Mouse (Mus musculus) MEL (cell line): ENCODE results near the gene Dars. TPM values are rescaled to one million over a fixed set of nuclear protein-coding genes. Genes with fewer than 3 reads are reported as not detected.
A peak's percentile ranks its signal among the peaks of the same experiment; 100 is the strongest.

Experiments
- DNase-seq: peaks from one replicate; pipeline ENCODE4 v3.0.0; 2011; ENCODE audit warnings: low read depth, low spot score
- H3K27ac ChIP-seq: 2 replicates; pipeline ENCODE4 v1.5.1; 2012; ENCODE audit warnings: low read depth, mild to moderate bottlenecking, control low read depth, low read length, moderate library complexity; ENCODE audit not compliant: control insufficient read depth
- H3K27me3 ChIP-seq, 2 experiments: fragments of 150-350 bp in 1 of 2; sonication (generic) in 1 of 2; 2 replicates each; pipeline ENCODE4 v1.6.1; 2012; ENCODE audit warnings: low read length in 2 of 2, mild to moderate bottlenecking in 2 of 2, improper control_type of control experiment in 1 of 2, moderate library complexity in 1 of 2; ENCODE audit not compliant: insufficient read depth in 2 of 2, control insufficient read depth in 1 of 2
- H3K36me3 ChIP-seq, 2 experiments: 2 replicates each; pipeline ENCODE4 v1.6.1; 2012 to 2014; ENCODE audit warnings: low read length in 2 of 2, improper control_type of control experiment in 1 of 2, inconsistent platforms in 1 of 2, mild to moderate bottlenecking in 1 of 2; ENCODE audit not compliant: insufficient read depth in 2 of 2, control insufficient read depth in 1 of 2
- H3K4me1 ChIP-seq, 2 experiments: fragments of 150-350 bp in 1 of 2; sonication (generic) in 1 of 2; 2 replicates each; pipeline ENCODE4 v1.6.1; 2012; ENCODE audit warnings: low read length in 2 of 2, improper control_type of control experiment in 1 of 2, mild to moderate bottlenecking in 1 of 2; ENCODE audit not compliant: insufficient read depth in 2 of 2, control insufficient read depth in 1 of 2
- H3K4me3 ChIP-seq, 2 experiments: fragments of 150-350 bp in 1 of 2; sonication (generic) in 1 of 2; 2 replicates each; pipeline ENCODE4 v1.5.1; 2012; ENCODE audit warnings: low read depth in 2 of 2, low read length in 2 of 2, mild to moderate bottlenecking in 2 of 2, moderate library complexity in 2 of 2, control low read depth in 1 of 2, improper control_type of control experiment in 1 of 2; ENCODE audit not compliant: control insufficient read depth in 1 of 2, insufficient read depth in 1 of 2
- H3K79me2 ChIP-seq: 2 replicates; pipeline ENCODE4 v1.6.1; 2012; ENCODE audit warnings: mild to moderate bottlenecking, low read length, moderate library complexity; ENCODE audit not compliant: control insufficient read depth, poor library complexity, insufficient read depth
- H3K9ac ChIP-seq: 2 replicates; pipeline ENCODE4 v1.6.1; 2012; ENCODE audit warnings: low read depth, mild to moderate bottlenecking, control low read depth, low read length, moderate library complexity; ENCODE audit not compliant: control insufficient read depth, poor library complexity, severe bottlenecking
- H3K9me3 ChIP-seq: fragments of 150-350 bp; sonication (generic); replicated peaks from 2 replicates; pipeline ENCODE4 v1.6.1; 2012; ENCODE audit warnings: mild to moderate bottlenecking, low read length, improper control_type of control experiment, moderate library complexity; ENCODE audit not compliant: insufficient read depth
- BHLHE40 ChIP-seq: IDR thresholded peaks from 2 replicates; pipeline ENCODE4 v1.6.1; 2012; ENCODE audit warnings: low read depth, mild to moderate bottlenecking, inconsistent platforms, low read length, improper control_type of control experiment, borderline replicate concordance
- CHD1 ChIP-seq: IDR thresholded peaks from 2 replicates; pipeline ENCODE4 v1.6.1; 2012; ENCODE audit warnings: low read depth, mild to moderate bottlenecking, inconsistent platforms, low read length, improper control_type of control experiment
- CTCF ChIP-seq, 3 experiments: IDR thresholded peaks in 2 of 3; conservative IDR thresholded peaks in 1 of 3; 2 replicates each; pipeline ENCODE4 v1.5.1; 2011 to 2012; ENCODE audit warnings: low read length in 3 of 3, low read depth in 2 of 3, mild to moderate bottlenecking in 2 of 3, improper control_type of control experiment in 1 of 3, inconsistent platforms in 1 of 3, mixed read lengths in 1 of 3, moderate library complexity in 1 of 3; ENCODE audit not compliant: control insufficient read depth in 1 of 3, insufficient read depth in 1 of 3, poor library complexity in 1 of 3, severe bottlenecking in 1 of 3
- EP300 ChIP-seq, 2 experiments: IDR thresholded peaks; 2 replicates each; pipeline ENCODE4 v1.6.1; 2011; ENCODE audit warnings: improper control_type of control experiment in 2 of 2, low read length in 2 of 2, low read depth in 1 of 2, mild to moderate bottlenecking in 1 of 2
- ETS1 ChIP-seq: IDR thresholded peaks from 2 replicates; pipeline ENCODE4 v1.6.1; 2012; ENCODE audit warnings: low read depth, mild to moderate bottlenecking, inconsistent platforms, low read length, improper control_type of control experiment, moderate library complexity
- GATA1 ChIP-seq: IDR thresholded peaks from 2 replicates; pipeline ENCODE4 v1.6.1; 2011; ENCODE audit warnings: low read depth, low read length, improper control_type of control experiment
- HCFC1 ChIP-seq: IDR thresholded peaks from 2 replicates; pipeline ENCODE4 v1.6.1; 2012; ENCODE audit warnings: low read depth, mild to moderate bottlenecking, inconsistent platforms, low read length, improper control_type of control experiment, moderate library complexity
- MEF2A ChIP-seq: IDR thresholded peaks from 2 replicates; pipeline ENCODE4 v1.6.1; 2014; ENCODE audit warnings: low read depth, mild to moderate bottlenecking, inconsistent platforms, low read length, improper control_type of control experiment; ENCODE audit not compliant: poor library complexity, insufficient replicate concordance, severe bottlenecking; ENCODE audit errors: extremely low read depth
- MXI1 ChIP-seq: IDR thresholded peaks from 2 replicates; pipeline ENCODE4 v1.6.1; 2011; ENCODE audit warnings: mild to moderate bottlenecking, low read depth, low read length, improper control_type of control experiment
- MYC ChIP-seq: IDR thresholded peaks from 2 replicates; pipeline ENCODE4 v1.6.1; 2011; ENCODE audit warnings: low read depth, mild to moderate bottlenecking, low read length, improper control_type of control experiment, moderate library complexity
- NRF1 ChIP-seq: IDR thresholded peaks from 2 replicates; pipeline ENCODE4 v1.6.1; 2014; ENCODE audit warnings: low read depth, mild to moderate bottlenecking, inconsistent platforms, low read length, improper control_type of control experiment, moderate library complexity; ENCODE audit not compliant: poor library complexity, insufficient read depth, severe bottlenecking
- POLR2AphosphoS5 ChIP-seq: IDR thresholded peaks from 2 replicates; pipeline ENCODE4 v1.6.1; 2012; ENCODE audit warnings: low read depth, borderline replicate concordance, mild to moderate bottlenecking, inconsistent platforms, low read length, moderate library complexity, mixed read lengths
- RAD21 ChIP-seq: IDR thresholded peaks from 2 replicates; pipeline ENCODE4 v1.6.1; 2011; ENCODE audit warnings: mild to moderate bottlenecking, low read depth, low read length, improper control_type of control experiment
- RCOR1 ChIP-seq: IDR thresholded peaks from 2 replicates; pipeline ENCODE4 v1.6.1; 2012; ENCODE audit warnings: low read depth, mild to moderate bottlenecking, inconsistent platforms, low read length, improper control_type of control experiment
- SMC3 ChIP-seq: IDR thresholded peaks from 2 replicates; pipeline ENCODE4 v1.6.1; 2011; ENCODE audit warnings: low read depth, low read length, improper control_type of control experiment
- TAL1 ChIP-seq: IDR thresholded peaks from 2 replicates; pipeline ENCODE4 v1.6.1; 2012; ENCODE audit warnings: mild to moderate bottlenecking, inconsistent platforms, low read length, moderate library complexity, mixed read lengths
- TCF12 ChIP-seq: IDR thresholded peaks from 2 replicates; pipeline ENCODE4 v1.6.1; 2014; ENCODE audit warnings: low read depth, mild to moderate bottlenecking, inconsistent platforms, low read length, improper control_type of control experiment, moderate library complexity
- USF2 ChIP-seq, 2 experiments: IDR thresholded peaks; 2 replicates each; pipeline ENCODE4 v1.6.1; 2011 to 2012; ENCODE audit warnings: improper control_type of control experiment in 2 of 2, low read length in 2 of 2, borderline replicate concordance in 1 of 2, inconsistent platforms in 1 of 2, low read depth in 1 of 2, mild to moderate bottlenecking in 1 of 2; ENCODE audit not compliant: insufficient read depth in 1 of 2
- ZC3H11A ChIP-seq: IDR thresholded peaks from 2 replicates; pipeline ENCODE4 v1.6.1; 2012; ENCODE audit warnings: low read depth, mild to moderate bottlenecking, inconsistent platforms, low read length, improper control_type of control experiment
- ZKSCAN1 ChIP-seq: IDR thresholded peaks from 2 replicates; pipeline ENCODE4 v1.6.1; 2012; ENCODE audit warnings: low read depth, mild to moderate bottlenecking, inconsistent platforms, low read length, improper control_type of control experiment, moderate library complexity
- polyA plus RNA-seq, 2 experiments: library from polyadenylated mRNA; stranded (reverse) in 1 of 2; unstranded in 1 of 2; fragments of >175 nt in 1 of 2; fragments of >200 nt in 1 of 2; gene quantifications; 2 replicates each; pipeline versions ENCODE4 v1.2.1 to v1.2.4; 2012; ENCODE audit warnings: low replicate concordance in 2 of 2, low read depth in 1 of 2; ENCODE audit not compliant: insufficient read length in 2 of 2, insufficient read depth in 1 of 2, missing spikeins in 1 of 2
- total RNA-seq: library from RNA; depleted of rRNA; stranded (reverse); fragments of 300-350 nt; gene quantifications from 2 replicates; pipeline ENCODE4 v1.2.3, GENCODE M21; 2012

The Dars gene
- total and polyA plus RNA-seq, 3 experiments: 95.2 to 104 TPM; not detected in 1

DNA sequence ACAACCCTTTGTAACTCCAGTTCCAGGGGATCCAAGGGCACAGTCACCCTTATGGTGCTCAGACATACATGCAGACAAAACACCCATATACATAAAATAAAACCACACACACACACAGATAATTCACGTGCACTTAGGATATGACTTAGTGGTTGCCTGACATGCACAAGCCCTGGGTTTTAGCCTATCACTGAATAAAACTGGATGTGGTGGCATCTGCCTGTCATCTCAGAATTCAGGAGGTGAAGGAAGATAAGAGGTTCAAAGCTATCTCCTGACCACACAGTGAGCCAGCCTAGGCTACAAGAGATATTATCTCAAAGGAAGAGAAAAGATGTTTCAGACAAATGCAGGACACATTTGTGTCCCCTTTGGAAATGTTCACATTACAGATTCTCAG is 90.0 kb downstream of the Dars start:
- no peaks in the 10 kb centered on the region for H3K79me2 ChIP-seq
- H3K9ac ChIP-seq: no peak overlapping the region
- TF ChIP-seq SMC3 (peak; percentile 7; the same call in 1 of the 2 replicates), CHD1 (no peak), EP300 (IDR thresholded peaks at IDR 0.05; ENCODE audit: low read depth in 1 of 2, low read length in 2 of 2) (peak; percentile 72 to 79), ETS1 (peak; percentile 53), TCF12 (peak; percentile 86), HCFC1 (no peak), POLR2AphosphoS5 (no peak), ZKSCAN1 (no peak), USF2 (IDR thresholded peaks at IDR 0.05; ENCODE audit: borderline replicate concordance in 1 of 2, insufficient read depth in 1 of 2, low read depth in 1 of 2, low read length in 2 of 2) (no peak), GATA1 (peak; percentile 76), MXI1 (peak; percentile 64; the same call in 1 of the 2 replicates), MEF2A (no peak), RCOR1 (peak; percentile 60; the same call in 1 of the 2 replicates), TAL1 (peak; percentile 43), BHLHE40 (peak; percentile 83; the same call in 1 of the 2 replicates)
- H3K36me3 ChIP-seq: peaks cover 0 to 13% of the 10 kb centered on the region in 2 experiments; a peak in 3 of 4 replicates
- peaks cover 5 to 17% of the 10 kb centered on the region in 2 experiments for H3K4me1 ChIP-seq
- DNase-seq: no peak
- H3K27me3 ChIP-seq: no peaks in the 10 kb centered on the region
- H3K27ac ChIP-seq: peak overlapping the region; percentile 32
- no peak overlapping the region for H3K4me3 ChIP-seq
- no peaks in the 10 kb centered on the region for H3K9me3 ChIP-seq

- Histone ChIP-seq H3K9ac (no peak overlapping the region), H3K27ac (no peak overlapping the region), H3K27me3 (no peaks in the 10 kb centered on the region), H3K79me2 (no peaks in the 10 kb centered on the region), H3K4me3 (no peak overlapping the region), H3K9me3 (no peaks in the 10 kb centered on the region), H3K4me1 (peaks cover 5 to 15% of the 10 kb centered on the region in 2 experiments), H3K36me3 (peaks cover 0 to 8% of the 10 kb centered on the region in 2 experiments; a peak in 2 of 4 replicates)
- DNase-seq: no peak
- no peak for TF ChIP-seq NRF1
- peak; percentile 11; the same call in 1 of the 2 replicates for TF ChIP-seq RAD21
- TF ChIP-seq MYC: no peak
- TF ChIP-seq SMC3: 0 out of 2 replicates have a peak, but pooled peaks have one; percentile 13
- TF ChIP-seq CTCF (IDR thresholded peaks at IDR 0.05 in 2 of 3, conservative IDR thresholded peaks at IDR 0.05 in 1 of 3; ENCODE audit: control insufficient read depth in 1 of 3, insufficient read depth in 1 of 3, low read depth in 2 of 3, low read length in 3 of 3, poor library complexity in 1 of 3, severe bottlenecking in 1 of 3): peak in 1 of 3 experiments; percentile 6; a peak in 1 of 6 replicates
- TF ChIP-seq ZC3H11A: no peak
- TF ChIP-seq TCF12: no peak
Observed at GRCm38 (mm10) chr1:128324776-128325175, 92.4 kb downstream of the Dars start.
